Mouse (Mus musculus): ENCODE data around the gene Prkg1.
A peak's percentile ranks its signal among the peaks of the same experiment; 100 is the strongest.

Gene Prkg1

GRCm38 (mm10) chr19:30827820-30828219 is 937.0 kb downstream of the Prkg1 start:
- no peak for DNase-seq

GRCm38 (mm10) chr19:30826106-30826505 is 938.7 kb downstream of the Prkg1 start:
- DNase-seq: peak; percentile 90

GRCm38 (mm10) chr19:30815661-30816060 is 949.2 kb downstream of the Prkg1 start:
- DNase-seq: no peak

- DNase-seq: no peak
Measured at GRCm38 (mm10) chr19:30806265-30806664, 958.6 kb downstream of the Prkg1 start.

- no peak for DNase-seq
Measured at GRCm38 (mm10) chr19:30780803-30781202, 984.0 kb downstream of the Prkg1 start.

GRCm38 (mm10) chr19:30768316-30768715 is 996.5 kb downstream of the Prkg1 start:
- DNase-seq: no peak

GRCm38 (mm10) chr19:30744426-30744825 is 1020.4 kb downstream of the Prkg1 start:
- DNase-seq: no peak

- DNase-seq: peak; percentile 5
Measured at GRCm38 (mm10) chr19:30699130-30699529, 1065.7 kb downstream of the Prkg1 start.

GRCm38 (mm10) chr19:30691258-30691657 is 1073.6 kb downstream of the Prkg1 start:
- no peak for DNase-seq

- DNase-seq: no peak
Measured at GRCm38 (mm10) chr19:30690691-30691090, 1074.1 kb downstream of the Prkg1 start.

GRCm38 (mm10) chr19:30687942-30688341 is 1076.9 kb downstream of the Prkg1 start:
- no peak for DNase-seq

- no peak for DNase-seq
Measured at GRCm38 (mm10) chr19:30676308-30676707, 1088.5 kb downstream of the Prkg1 start.

- DNase-seq: peak; percentile 90
Measured at GRCm38 (mm10) chr19:30664269-30664668, 1100.6 kb downstream of the Prkg1 start.

GRCm38 (mm10) chr19:30642629-30643170 is 1122.1 kb downstream of the Prkg1 start:
- no peak for DNase-seq

GRCm38 (mm10) chr19:30637471-30637870 is 1127.4 kb downstream of the Prkg1 start:
- DNase-seq: no peak

- DNase-seq: no peak
Measured at GRCm38 (mm10) chr19:30631051-30631450, 1133.8 kb downstream of the Prkg1 start.

- DNase-seq: peak; percentile 34
Measured at GRCm38 (mm10) chr19:30626036-30626435, 1138.8 kb downstream of the Prkg1 start.

GRCm38 (mm10) chr19:30625391-30625790 is 1139.4 kb downstream of the Prkg1 start:
- DNase-seq: peak; percentile 93

GRCm38 (mm10) chr19:30623620-30624019 is 1141.2 kb downstream of the Prkg1 start:
- DNase-seq: peak; percentile 97

- DNase-seq: no peak
Measured at GRCm38 (mm10) chr19:30613150-30613865, 1151.5 kb downstream of the Prkg1 start.

GRCm38 (mm10) chr19:30586366-30586765 is 1178.5 kb downstream of the Prkg1 start:
- DNase-seq: no peak

- DNase-seq: no peak
Measured at GRCm38 (mm10) chr19:30564516-30564915, 1200.3 kb downstream of the Prkg1 start.

- no peak for DNase-seq
Measured at GRCm38 (mm10) chr19:30563876-30564275, 1201.0 kb downstream of the Prkg1 start.

GRCm38 (mm10) chr19:30558024-30558423 is 1206.8 kb downstream of the Prkg1 start:
- no peak for DNase-seq

- no peak for DNase-seq
Measured at GRCm38 (mm10) chr19:30554467-30554881, 1210.4 kb downstream of the Prkg1 start.
